Mouse (Mus musculus) hindbrain, embryonic 11.5 days (tissue): Measurements from ENCODE around the gene Ssc4d. TPM values are rescaled to one million over a fixed set of nuclear protein-coding genes. Genes with fewer than 3 reads are reported as not detected.
A peak's percentile ranks its signal among the peaks of the same experiment; 100 is the strongest.

Experiments
- ATAC-seq: fragments of 200-750 bp; cut with Nextera tagmentation; 2 replicates; pipeline ENCODE4 v1.8.0; 2017; ENCODE audit warnings: mild to moderate bottlenecking, moderate TSS enrichment, moderate library complexity; ENCODE audit not compliant: low FRiP score
- DNase-seq: peaks from one replicate; pipeline ENCODE4 v3.0.0-alpha.2; 2015; ENCODE audit warnings: low spot score
- H3K27ac ChIP-seq: fragments of 300-500 bp; sonication (generic); 2 replicates; pipeline ENCODE4 v1.5.1; 2014; ENCODE audit warnings: mild to moderate bottlenecking, low read depth, low read length
- H3K27me3 ChIP-seq: fragments of 300-500 bp; sonication (generic); 2 replicates; pipeline ENCODE4 v1.6.1; 2014; ENCODE audit warnings: mild to moderate bottlenecking, low read length, moderate library complexity, mixed read lengths; ENCODE audit not compliant: control insufficient read depth, insufficient read depth
- H3K36me3 ChIP-seq: fragments of 300-500 bp; sonication (generic); 2 replicates; pipeline ENCODE4 v1.6.1; 2014; ENCODE audit warnings: mild to moderate bottlenecking, low read length, moderate library complexity, mixed read lengths; ENCODE audit not compliant: control insufficient read depth, insufficient read depth
- H3K4me1 ChIP-seq: fragments of 300-500 bp; sonication (generic); replicated peaks from 2 replicates; pipeline ENCODE4 v1.6.1; 2014; ENCODE audit warnings: low read length, mixed read lengths; ENCODE audit not compliant: control insufficient read depth, insufficient read depth
- H3K4me2 ChIP-seq: fragments of 300-500 bp; sonication (generic); replicated peaks from 2 replicates; pipeline ENCODE4 v1.6.1; 2014; ENCODE audit warnings: mild to moderate bottlenecking, low read depth, low read length
- H3K4me3 ChIP-seq: fragments of 300-500 bp; sonication (generic); 2 replicates; pipeline ENCODE4 v1.5.1; 2014; ENCODE audit warnings: low read depth, low read length
- H3K9ac ChIP-seq: fragments of 300-500 bp; sonication (generic); 2 replicates; pipeline ENCODE4 v1.6.1; 2014; ENCODE audit warnings: low read depth, low read length
- H3K9me3 ChIP-seq: fragments of 300-500 bp; sonication (generic); 2 replicates; pipeline ENCODE4 v1.6.1; 2016; ENCODE audit warnings: low read length; ENCODE audit not compliant: control insufficient read depth
- WGBS: fragments of 180-500 bp; shearing (Covaris S2); extraction: QIAGEN DNeasy Blood & Tissue Kit; methylation state at CpG from one replicate; pipeline ENCODE4 v1.1.7; 2014; 5-methylcytosine and 5-hydroxymethylcytosine counted together
- polyA plus RNA-seq: library from polyadenylated mRNA; unstranded; fragments of >200 nt; fragmentation: Nextera tagmentation; extraction: Ambion mirVana; gene quantifications from 2 replicates; pipeline ENCODE4 v1.2.1, GENCODE M21; 2014

Ssc4d gene
- 1.6 and 2.4 TPM in 2 replicates for polyA plus RNA-seq

GRCm38 (mm10) chr5:135974365-135974764, at the start of gene Ssc4d:
TSS of gene Ssc4d (minus strand) at chr5:135974531.
- H3K9me3 ChIP-seq: no peaks in the 10 kb centered on the region
- H3K27me3 ChIP-seq: no peaks in the 10 kb centered on the region
- H3K4me2 ChIP-seq: no peak within 1 kb of the TSS; the same call in 1 of the 2 replicates
- ATAC-seq (no peak), DNase-seq (no peak)
- H3K36me3 ChIP-seq: no peaks in the 10 kb centered on the region
- 16% methylated on average over 9 of the region's 9 CpGs for WGBS
- H3K27ac ChIP-seq: no peak within 1 kb of the TSS
- H3K4me3 ChIP-seq: no peak within 1 kb of the TSS
- H3K9ac ChIP-seq: peak within 1 kb of the TSS; percentile 24; the same call in 1 of the 2 replicates
- H3K4me1 ChIP-seq: no peaks in the 10 kb centered on the region

- 29% methylated on average over 1 of the region's 1 CpGs for WGBS
- no peak for ATAC-seq
- no peaks in the 10 kb centered on the region for H3K36me3 ChIP-seq
These were observed 45.6 kb upstream of the Ssc4d start for GRCm38 (mm10) chr5:136019907-136020306.

GRCm38 (mm10) chr5:136018726-136019125, 44.4 kb upstream of the Ssc4d start:
- Histone ChIP-seq H3K27me3 (no peaks in the 10 kb centered on the region), H3K4me1 (no peaks in the 10 kb centered on the region), H3K9me3 (no peaks in the 10 kb centered on the region), H3K4me2 (no peak overlapping the region), H3K36me3 (no peaks in the 10 kb centered on the region), H3K4me3 (no peak overlapping the region), H3K9ac (no peak overlapping the region), H3K27ac (no peak overlapping the region)
- ATAC-seq (no peak), DNase-seq (no peak)
- WGBS: 89% methylated on average over 2 of the region's 2 CpGs

More at GRCm38 (mm10) chr5:136019907-136020306, 45.6 kb upstream of the Ssc4d start:
- Histone ChIP-seq H3K4me1 (no peaks in the 10 kb centered on the region), H3K27ac (no peak overlapping the region), H3K9me3 (no peaks in the 10 kb centered on the region), H3K9ac (no peak overlapping the region), H3K27me3 (no peaks in the 10 kb centered on the region), H3K4me2 (no peak overlapping the region), H3K4me3 (no peak overlapping the region)
- DNase-seq: no peak

GRCm38 (mm10) chr5:136017262-136017661, 42.9 kb upstream of the Ssc4d start:
- Histone ChIP-seq H3K4me3 (no peak overlapping the region), H3K9ac (no peak overlapping the region), H3K9me3 (no peaks in the 10 kb centered on the region), H3K27ac (no peak overlapping the region), H3K27me3 (no peaks in the 10 kb centered on the region), H3K4me1 (no peaks in the 10 kb centered on the region), H3K4me2 (no peak overlapping the region), H3K36me3 (no peaks in the 10 kb centered on the region)
- WGBS: 88% methylated on average over 6 of the region's 6 CpGs
- DNase-seq: no peak
- no peak for ATAC-seq

- 0 out of 2 replicates have a peak, but pooled peaks cover 3% of the 10 kb centered on the region for H3K36me3 ChIP-seq
- H3K9ac ChIP-seq: no peak overlapping the region
- ATAC-seq: no peak
- no peak overlapping the region for H3K4me2 ChIP-seq
- H3K4me1 ChIP-seq: no peaks in the 10 kb centered on the region
- no peak for DNase-seq
- H3K27me3 ChIP-seq: no peaks in the 10 kb centered on the region
- H3K9me3 ChIP-seq: no peaks in the 10 kb centered on the region
- no peak overlapping the region for H3K27ac ChIP-seq
- H3K4me3 ChIP-seq: no peak overlapping the region
- WGBS: 82% methylated on average over 10 of the region's 10 CpGs
These were observed 41.9 kb upstream of the Ssc4d start for GRCm38 (mm10) chr5:136016014-136016876.

GRCm38 (mm10) chr5:136015586-136015985, 41.3 kb upstream of the Ssc4d start:
- DNase-seq (no peak), ATAC-seq (no peak)
- H3K27me3 ChIP-seq: no peaks in the 10 kb centered on the region
- H3K4me3 ChIP-seq: no peak overlapping the region
- no peak overlapping the region for H3K27ac ChIP-seq
- H3K9ac ChIP-seq: no peak overlapping the region
- no peaks in the 10 kb centered on the region for H3K9me3 ChIP-seq
- H3K4me2 ChIP-seq: no peak overlapping the region
- 0 out of 2 replicates have a peak, but pooled peaks cover 3% of the 10 kb centered on the region for H3K36me3 ChIP-seq
- 82% methylated on average over 10 of the region's 10 CpGs for whole genome bisulfite sequencing
- no peaks in the 10 kb centered on the region for H3K4me1 ChIP-seq

- no peaks in the 10 kb centered on the region for H3K4me1 ChIP-seq
- H3K4me2 ChIP-seq: no peak overlapping the region
- no peak overlapping the region for H3K27ac ChIP-seq
- no peak overlapping the region for H3K9ac ChIP-seq
- H3K27me3 ChIP-seq: no peaks in the 10 kb centered on the region
- WGBS: 83% methylated on average over 10 of the region's 10 CpGs
- 0 out of 2 replicates have a peak, but pooled peaks cover 3% of the 10 kb centered on the region for H3K36me3 ChIP-seq
- no peaks in the 10 kb centered on the region for H3K9me3 ChIP-seq
- ATAC-seq: no peak
- no peak overlapping the region for H3K4me3 ChIP-seq
- DNase-seq: no peak
These were observed 40.5 kb upstream of the Ssc4d start for GRCm38 (mm10) chr5:136014877-136015276.

- Histone ChIP-seq H3K36me3 (0 out of 2 replicates have a peak, but pooled peaks cover 3% of the 10 kb centered on the region), H3K27ac (no peak overlapping the region), H3K27me3 (no peaks in the 10 kb centered on the region), H3K4me3 (no peak overlapping the region), H3K4me1 (no peaks in the 10 kb centered on the region), H3K4me2 (no peak overlapping the region), H3K9ac (no peak overlapping the region), H3K9me3 (no peaks in the 10 kb centered on the region)
- DNase-seq (no peak), ATAC-seq (no peak)
- WGBS: 86% methylated on average over 7 of the region's 7 CpGs
These were observed 33.4 kb upstream of the Ssc4d start for GRCm38 (mm10) chr5:136007745-136008144.

GRCm38 (mm10) chr5:136004537-136004936, 30.2 kb upstream of the Ssc4d start:
- ATAC-seq (no peak), DNase-seq (no peak)
- 0 out of 2 replicates have a peak, but pooled peaks cover 2% of the 10 kb centered on the region for H3K36me3 ChIP-seq
- no peaks in the 10 kb centered on the region for H3K27me3 ChIP-seq
- no peak overlapping the region for H3K27ac ChIP-seq
- 77% methylated on average over 4 of the region's 4 CpGs for WGBS
- H3K4me3 ChIP-seq: no peak overlapping the region
- no peaks in the 10 kb centered on the region for H3K4me1 ChIP-seq
- H3K4me2 ChIP-seq: no peak overlapping the region
- H3K9me3 ChIP-seq: no peaks in the 10 kb centered on the region
- H3K9ac ChIP-seq: no peak overlapping the region
